Mouse (Mus musculus) layer of hippocampus, adult 9-10 months (tissue): ENCODE data around the gene Ankrd33b.

Experiments used
- DNase-seq: peaks from one replicate; pipeline ENCODE4 v3.0.0; 2022; ENCODE audit warnings: low spot score

The Ankrd33b gene

GRCm38 (mm10) chr15:31264827-31265226 is 102.7 kb downstream of the Ankrd33b start:
- DNase-seq, result peak; percentile 63

- DNase-seq, result no peak
Measured at GRCm38 (mm10) chr15:31262361-31262760, 105.2 kb downstream of the Ankrd33b start.

DNA sequence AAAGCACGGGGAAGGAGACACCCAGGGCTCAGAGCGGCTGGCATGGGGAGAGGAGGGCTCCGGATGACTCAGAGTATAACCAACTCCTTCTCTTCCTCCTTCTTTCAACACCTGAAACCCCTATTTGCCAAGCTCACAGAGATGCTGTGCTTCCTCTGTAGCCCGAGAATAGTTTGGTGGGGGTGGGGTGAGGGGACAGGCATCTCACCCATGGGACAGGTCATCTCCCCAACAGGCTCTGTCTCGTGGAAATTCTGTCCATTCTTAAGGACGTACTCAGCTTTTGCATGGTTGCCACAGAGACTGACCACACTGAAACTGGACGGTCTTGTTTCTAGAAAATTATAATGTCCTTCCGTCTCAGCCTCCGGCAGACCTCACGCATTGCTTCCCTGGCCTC is 106.4 kb downstream of the Ankrd33b start:
- no peak for DNase-seq

- no peak for DNase-seq
Measured at GRCm38 (mm10) chr15:31258693-31259439, 108.7 kb downstream of the Ankrd33b start.

GRCm38 (mm10) chr15:31258029-31258692 is 109.4 kb downstream of the Ankrd33b start:
- no peak for DNase-seq

DNA sequence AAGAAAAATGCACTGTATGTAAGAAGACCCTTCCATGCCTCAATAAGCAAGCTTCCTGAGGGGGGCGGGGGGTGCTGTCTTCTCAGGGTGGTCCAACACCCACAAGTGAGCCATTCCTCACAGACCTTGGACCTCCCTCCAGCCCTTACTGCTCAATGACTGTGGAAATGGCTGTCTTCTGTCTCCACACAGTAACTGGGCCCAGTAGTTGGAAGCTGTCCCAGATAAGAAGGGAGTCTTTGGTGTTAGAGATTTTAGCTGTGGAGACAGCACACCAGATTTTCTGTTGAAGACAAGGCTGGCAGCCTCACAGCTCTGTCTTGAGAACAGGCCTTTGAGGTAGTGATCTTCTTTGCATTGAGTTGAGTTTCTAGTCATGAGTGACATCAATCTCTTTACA is 110.2 kb downstream of the Ankrd33b start:
- DNase-seq, result no peak

- DNase-seq, result no peak
Measured at GRCm38 (mm10) chr15:31255762-31256161, 111.8 kb downstream of the Ankrd33b start.

GRCm38 (mm10) chr15:31254939-31255535 is 112.5 kb downstream of the Ankrd33b start:
- DNase-seq, result no peak

DNA sequence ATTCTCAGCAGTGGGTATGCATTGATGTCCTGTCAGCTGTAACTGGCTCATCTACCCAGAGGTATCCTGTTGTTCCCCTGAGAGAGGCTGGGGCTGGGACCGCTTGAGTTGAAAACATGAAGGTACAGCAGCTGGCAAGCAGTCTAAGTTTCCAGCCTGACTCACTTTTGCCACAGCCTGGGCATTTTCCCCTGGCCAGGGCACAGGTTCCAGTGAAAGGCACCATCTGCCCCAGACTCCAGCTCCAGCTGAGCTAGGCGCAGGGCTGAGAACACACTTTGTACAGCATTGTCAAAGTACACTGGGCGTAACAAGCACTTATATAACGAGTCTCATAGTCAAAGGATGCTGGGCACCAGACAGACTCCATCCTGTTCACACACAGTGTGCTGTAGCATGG is 113.6 kb downstream of the Ankrd33b start:
- DNase-seq, result no peak

GRCm38 (mm10) chr15:31253380-31253779 is 114.1 kb downstream of the Ankrd33b start:
- DNase-seq, result no peak

- no peak for DNase-seq
Measured at GRCm38 (mm10) chr15:31252590-31253311, 114.8 kb downstream of the Ankrd33b start.

GRCm38 (mm10) chr15:31251189-31251588 is 116.3 kb downstream of the Ankrd33b start:
- DNase-seq, result no peak

GRCm38 (mm10) chr15:31250676-31251075 is 116.8 kb downstream of the Ankrd33b start:
- DNase-seq, result no peak

DNA sequence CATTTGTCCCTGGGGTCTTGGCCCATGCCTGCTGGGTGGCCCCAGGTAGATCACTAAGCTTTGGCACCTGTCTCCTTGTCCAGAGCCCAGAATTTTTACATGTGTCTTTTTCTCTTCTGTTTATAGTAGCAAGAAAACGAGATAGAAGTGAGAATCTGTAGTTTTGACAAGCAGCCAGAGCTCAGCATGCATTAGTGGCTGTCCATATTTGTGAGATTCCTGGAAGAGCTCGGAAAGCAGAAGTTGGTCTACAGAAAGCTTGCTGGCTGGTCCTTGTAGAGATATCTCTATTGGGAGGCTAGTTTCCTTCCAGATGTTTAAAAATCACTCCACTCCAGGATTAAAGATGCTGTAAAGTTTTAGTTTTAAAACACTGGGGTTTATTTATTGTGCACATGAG is 117.5 kb downstream of the Ankrd33b start:
- no peak for DNase-seq

GRCm38 (mm10) chr15:31248882-31249281 is 118.6 kb downstream of the Ankrd33b start:
- DNase-seq, result no peak

- DNase-seq, result no peak
Measured at GRCm38 (mm10) chr15:31247035-31247434, 120.5 kb downstream of the Ankrd33b start.

DNA sequence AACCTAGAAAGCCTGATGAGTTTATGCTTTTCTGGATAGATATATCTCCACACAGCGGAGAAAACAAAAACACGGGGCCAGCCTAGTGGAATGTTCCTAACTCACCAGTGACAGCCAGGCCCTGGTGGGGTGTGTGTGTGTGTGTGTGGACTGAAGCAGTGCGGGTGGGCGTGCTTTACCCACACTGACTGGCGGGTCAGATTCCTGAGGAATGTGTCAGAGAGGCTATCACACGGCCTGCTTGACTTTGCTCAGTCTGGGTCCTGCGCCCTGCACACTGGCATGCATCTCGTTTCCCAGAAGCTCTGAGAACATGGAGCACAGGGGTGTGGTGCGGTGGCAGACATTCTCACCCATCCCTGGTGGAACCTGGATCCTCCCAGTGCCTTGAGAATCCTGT is 121.6 kb downstream of the Ankrd33b start:
- DNase-seq, result no peak

GRCm38 (mm10) chr15:31244696-31245445 is 122.7 kb downstream of the Ankrd33b start:
- DNase-seq, result no peak

DNA sequence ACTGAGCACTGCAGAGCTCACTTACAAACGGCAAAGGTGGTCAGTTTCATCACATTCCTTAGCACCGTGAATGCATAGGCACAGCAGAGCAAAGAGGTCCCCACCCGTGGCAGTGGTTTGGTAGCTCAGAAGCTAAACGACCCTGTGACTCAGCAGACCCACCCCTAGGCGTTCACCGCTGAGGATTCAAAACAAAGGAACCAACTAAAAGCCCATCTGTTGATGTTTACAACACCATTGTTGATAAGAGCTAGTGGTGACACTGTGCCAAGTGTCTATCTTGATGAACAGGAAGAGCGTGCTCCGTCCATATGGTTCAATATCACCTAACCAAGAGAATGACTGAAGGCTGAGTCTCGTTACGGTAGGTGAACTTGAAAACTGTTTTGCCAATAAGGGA is 124.3 kb downstream of the Ankrd33b start:
- DNase-seq, result no peak
